Mouse (Mus musculus): ENCODE measurements at regions not wholly inside any gene's neighbourhood (a gene's known extent, or its start where the extent isn't known, plus 50 kb on each side); places are given as distances from the start of the nearest gene placed in this dataset.
"Not testable (repeated sequence)": the region's sequence is repeated elsewhere in the genome, so short reads cannot be mapped to it uniquely, and the experiment has no call there.

DNA sequence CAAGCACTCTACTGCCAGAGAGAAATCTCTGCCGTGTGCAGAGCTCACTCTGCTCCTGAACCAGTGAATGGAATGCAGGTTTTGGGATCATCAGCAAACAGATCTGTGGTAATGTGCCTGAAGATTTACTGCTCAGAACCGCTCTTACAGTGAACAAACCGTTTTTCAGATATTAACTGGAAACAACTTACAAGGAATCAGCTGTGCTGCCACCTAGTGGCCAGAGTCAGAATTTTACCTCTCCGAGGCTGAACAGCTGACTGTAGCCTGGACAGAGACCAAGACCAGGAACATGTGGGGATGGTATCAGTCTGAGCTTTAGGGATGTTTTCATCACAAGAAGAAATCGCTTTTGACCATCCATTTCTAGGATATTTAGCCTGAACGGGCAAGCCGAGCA lies 65.3 kb downstream of the Gm15023 start:
- DNase-seq = not testable (repeated sequence)

DNA sequence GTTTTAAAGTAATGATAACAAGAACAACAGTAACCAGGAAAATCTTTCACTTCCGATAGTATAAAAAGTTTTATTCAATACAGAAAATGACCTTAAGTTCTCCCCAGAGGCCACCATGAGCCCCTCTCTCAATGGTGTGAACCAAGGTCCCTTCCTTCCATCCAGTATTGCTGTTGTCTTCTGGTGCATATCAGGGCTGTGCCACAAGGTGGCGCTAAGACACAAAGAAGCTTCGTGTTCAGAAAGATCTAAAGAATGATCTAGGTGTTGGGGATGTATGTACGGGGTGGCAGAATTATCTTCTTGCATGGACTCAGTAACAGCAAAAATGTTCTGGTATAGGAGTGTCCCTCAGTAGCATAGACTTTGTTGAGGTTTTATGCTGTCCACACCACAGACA lies 66.6 kb downstream of the Gm15023 start:
- DNase-seq = not testable (repeated sequence)

DNA sequence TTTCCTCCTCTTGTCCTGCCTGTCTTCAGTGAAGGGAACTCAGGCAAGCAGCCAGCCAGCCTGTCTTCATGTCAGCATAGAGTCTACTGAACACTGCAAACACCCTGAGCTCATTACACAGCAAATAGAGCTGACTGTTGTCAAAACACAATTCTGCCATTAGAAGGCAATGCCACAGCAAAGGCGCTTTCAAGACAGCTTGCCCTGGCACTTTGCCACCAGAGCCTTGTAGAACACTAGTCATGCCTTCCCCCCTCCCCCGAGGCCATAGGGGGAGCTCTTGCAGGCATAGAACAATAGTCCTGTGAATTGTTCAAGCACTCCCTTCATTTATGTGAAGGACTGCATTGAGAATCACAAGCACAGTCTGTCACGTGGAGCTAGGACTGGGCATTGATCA lies 75.8 kb downstream of the Gm15023 start:
- peak; percentile 14 for DNase-seq

DNA sequence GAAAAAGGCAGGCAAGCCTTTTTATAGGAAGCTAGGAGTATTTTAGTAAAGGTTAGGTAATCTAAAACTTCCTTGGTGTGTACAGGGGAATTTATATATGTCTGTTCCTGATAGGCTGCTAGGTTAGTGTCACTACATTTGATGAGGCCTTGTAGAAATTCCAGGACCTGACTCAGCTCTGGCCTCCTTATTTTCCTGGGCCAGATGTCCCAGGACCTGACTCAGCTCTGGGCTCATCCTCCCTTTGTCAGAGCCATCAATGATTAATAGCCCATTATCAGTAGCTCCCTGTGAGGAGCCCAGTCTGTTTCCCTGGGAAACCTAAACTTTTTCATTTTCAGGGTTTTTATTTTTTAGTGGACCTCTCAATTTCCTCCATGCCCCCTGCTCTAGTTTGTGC lies 79.3 kb downstream of the Gm15023 start:
- DNase-seq = no peak

DNA sequence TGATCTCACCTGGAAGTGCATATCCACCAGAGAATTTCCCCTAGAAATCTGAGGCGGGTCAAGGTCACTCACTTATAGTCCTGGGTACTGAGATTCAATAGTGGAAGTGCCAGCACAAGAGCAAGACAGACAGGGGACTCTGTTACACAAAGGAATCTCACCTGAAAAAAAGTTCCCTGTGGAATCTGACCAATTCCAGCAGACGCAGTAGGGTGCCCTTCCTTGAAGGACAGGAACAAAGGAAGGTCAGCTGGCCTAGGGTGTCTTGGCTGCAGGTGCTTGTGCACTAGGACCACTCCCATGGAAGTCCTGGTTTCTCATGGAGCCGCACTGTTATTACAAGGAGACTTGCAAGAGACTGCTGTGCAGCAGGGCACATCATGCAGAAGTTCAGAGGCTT lies 81.2 kb downstream of the Gm15023 start:
- DNase-seq = no peak

DNA sequence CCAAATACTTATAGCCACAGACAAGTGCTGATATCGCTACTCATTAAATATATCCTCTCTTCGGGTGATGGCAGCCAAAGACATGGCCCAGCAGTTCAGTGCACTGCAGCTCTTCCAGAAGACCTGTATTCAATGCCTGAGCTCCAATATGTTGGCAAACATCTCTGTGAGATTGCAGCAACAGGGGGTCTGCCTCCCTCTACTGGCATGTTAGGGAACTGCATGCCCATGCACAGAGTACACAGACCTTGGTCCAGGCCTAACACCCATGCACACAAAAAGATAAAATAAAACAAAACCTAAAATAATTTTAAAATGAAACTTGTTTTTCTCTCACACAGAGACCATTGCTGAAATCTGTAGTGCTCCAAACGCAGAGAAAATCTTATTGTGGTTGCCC lies 82.1 kb upstream of the Zmat1 start:
- peak; percentile 40 for DNase-seq

DNA sequence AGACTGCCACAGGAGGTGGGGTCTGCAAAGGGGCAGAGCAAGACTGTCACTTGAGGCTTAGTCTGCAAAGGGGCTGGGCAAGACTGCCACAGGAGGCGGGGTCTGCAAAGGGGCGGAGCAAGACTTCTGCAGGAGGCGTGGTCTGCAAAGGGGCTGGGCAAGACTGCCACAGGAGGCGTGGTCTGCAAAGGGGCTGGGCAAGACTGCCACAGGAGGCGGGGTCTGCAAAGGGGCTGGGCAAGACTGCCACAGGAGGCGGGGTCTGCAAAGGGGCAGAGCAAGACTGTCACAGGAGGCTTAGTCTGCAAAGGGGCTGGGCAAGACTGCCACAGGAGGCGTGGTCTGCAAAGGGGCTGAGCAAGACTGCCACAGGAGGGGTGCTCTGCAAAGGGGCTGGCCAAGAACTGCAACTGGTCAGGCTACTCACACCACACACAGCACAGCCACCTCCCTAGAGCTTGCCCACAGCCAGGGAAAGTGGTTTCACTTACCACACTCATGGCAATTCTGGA lies 78.1 kb upstream of the Zmat1 start:
- peak; percentile 49 for DNase-seq

DNA sequence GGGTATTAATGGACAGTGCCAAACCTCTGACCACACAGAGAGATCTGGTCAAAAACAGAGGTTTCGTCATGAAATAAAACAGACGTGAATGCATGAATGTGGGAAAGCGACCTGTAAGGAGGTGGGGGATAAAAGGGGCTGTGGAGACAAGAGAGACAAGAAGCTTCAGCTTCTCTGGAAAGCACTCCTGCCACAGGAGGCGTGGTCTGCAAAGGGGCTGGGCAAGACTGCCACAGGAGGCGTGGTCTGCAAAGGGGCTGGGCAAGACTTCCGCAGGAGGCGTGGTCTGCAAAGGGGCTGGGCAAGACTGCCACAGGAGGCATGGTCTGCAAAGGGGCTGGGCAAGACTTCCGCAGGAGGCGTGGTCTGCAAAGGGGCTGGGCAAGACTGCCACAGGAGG lies 77.6 kb upstream of the Zmat1 start:
- not testable (repeated sequence) for DNase-seq

DNA sequence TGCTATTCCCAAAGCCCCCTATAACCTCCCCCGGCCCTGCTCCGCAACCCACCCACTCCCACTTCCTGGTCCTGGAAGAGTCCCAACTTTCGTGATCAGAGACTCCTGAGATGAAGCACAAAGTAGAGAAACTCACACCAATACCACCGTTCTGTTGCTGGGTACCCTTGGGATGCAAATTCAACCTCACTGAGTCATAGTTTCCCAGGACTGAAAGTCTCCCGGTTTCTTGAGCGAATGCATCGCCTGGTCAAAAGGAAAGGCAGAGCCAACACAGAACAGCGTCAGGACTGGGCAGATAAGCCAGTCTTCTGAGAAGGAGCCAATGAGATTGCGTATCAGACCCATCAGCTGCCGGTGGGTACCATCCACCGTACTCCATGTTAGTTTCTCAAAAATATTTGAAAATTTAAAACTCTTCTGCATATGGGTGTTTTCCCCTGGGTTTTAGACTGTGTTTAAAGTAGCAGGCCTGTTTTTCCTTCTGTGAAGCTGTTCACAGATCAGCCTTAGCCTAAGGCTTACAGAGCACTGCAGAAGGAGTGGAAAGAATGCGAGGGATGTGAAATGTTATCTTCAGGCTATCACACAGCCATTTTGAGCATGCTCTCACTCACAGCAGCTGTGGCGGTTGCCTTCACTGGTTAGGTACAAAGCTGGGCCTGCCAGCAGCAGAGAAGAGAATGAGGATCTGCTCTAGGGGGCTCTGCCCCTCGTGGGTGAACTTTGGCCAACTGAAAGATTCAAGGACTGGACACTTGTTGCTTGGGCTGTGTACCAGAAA lies 77.0 kb upstream of the Zmat1 start:
- not testable (repeated sequence) for DNase-seq

DNA sequence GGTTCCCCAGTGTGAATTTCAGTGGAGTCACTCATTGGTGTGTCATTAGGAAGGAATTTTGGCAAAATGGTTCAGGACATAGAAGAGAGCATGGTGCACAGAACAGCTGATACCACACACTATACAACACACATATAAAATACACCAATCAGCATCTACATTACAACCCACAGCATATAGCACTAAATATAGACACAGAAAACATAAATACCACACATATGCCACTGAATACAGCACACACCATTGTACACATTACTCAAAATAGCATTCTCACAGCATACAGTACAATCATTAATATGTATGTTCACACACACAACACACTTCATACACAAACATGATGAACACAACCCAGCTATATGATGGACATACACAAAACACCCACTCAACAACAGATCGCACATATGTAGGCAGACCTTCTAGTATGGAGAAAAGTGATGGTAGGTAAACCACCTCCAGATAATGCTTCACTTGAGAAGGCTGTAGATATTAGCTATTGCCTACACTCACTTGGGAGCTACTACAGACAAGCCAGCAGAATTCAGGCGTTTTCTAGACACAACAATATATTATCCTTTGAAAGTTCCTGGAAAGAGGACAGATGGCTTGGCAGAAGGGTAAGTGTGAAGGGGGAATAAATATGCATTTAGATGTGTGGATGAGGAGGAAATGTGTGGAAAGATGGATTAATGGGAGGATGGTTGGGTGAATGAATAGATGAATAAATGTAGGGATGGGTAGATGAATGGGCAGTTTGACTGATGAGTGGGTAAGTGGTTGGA lies 71.6 kb upstream of the Zmat1 start:
- DNase-seq = no peak

DNA sequence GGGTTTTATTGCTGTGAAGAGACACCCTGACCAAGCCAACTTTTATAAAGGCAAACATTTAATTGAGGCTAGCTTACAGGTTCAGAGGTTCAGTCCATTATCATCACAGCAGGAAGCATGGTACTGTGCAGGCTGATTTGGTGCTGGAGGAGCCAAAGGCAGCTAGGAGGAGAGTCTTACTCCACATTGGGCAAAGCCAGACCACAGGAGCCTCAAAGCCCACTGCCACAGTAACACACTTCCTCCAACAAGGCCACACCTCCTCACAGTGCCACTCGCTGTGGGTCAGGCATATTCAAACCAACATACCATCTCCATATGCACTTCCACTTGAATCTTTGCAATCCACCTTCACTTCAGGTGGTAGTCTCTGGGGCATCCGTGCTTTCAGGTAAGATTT lies 70.4 kb upstream of the Zmat1 start:
- DNase-seq = no peak

DNA sequence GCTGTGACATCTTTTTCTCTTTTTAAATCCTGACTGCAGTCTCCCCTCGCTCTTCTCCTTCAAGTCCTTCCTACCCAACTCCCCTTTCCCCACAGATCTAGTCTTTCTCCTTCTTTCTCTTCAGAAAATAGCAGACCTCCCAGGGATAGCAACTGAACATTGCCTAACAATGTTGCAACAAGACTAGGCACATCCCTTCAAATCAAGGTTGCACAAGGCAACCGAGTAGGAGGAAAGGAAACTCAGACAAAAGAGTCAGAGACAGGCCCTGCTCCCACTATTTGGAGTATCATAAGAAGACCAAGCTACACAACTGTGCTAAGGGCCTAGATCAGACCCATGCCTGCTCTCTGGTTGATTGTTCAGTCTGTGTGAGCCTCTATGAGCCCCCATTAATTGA lies 66.9 kb upstream of the Zmat1 start:
- no peak for DNase-seq

DNA sequence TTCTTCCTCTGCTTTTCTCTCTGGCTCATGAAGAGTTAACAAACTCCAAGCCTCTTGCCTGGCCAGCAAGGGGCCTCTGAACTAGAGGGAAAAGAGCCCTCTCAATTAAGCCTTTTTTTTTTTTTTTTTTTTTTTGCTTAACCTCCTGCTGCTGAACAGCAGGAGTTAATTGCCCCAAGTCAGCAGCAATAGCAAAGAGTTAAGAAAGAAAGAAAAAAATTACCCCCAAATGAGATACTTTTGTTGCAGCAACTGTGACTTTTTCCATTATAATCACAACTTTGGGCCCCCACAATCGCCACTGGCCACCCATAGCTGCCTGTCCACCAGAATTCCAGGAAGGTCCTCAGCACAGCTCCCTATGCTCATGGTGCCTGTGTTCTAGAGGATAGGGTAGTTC lies 60.4 kb upstream of the Zmat1 start:
- DNase-seq = no peak

DNA sequence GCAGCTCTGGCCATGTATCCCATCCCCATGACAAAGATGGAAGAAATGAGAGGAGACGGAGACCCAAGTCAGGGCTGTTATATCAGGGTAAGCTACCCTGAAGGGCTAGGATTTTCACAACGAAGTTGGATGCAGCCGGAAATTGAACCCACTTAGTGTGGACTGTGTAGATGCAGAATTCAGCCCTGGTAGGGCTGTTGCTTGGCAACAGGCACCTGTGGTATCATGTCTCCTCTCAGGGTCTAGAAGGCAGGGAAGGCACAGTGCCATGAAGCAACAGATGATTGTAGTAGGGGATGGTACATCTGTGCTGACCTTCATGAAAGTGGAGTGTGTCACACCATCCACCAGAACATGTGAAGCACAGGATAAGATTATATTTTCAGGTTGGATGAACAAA lies 51.2 kb upstream of the Zmat1 start:
- no peak for DNase-seq

DNA sequence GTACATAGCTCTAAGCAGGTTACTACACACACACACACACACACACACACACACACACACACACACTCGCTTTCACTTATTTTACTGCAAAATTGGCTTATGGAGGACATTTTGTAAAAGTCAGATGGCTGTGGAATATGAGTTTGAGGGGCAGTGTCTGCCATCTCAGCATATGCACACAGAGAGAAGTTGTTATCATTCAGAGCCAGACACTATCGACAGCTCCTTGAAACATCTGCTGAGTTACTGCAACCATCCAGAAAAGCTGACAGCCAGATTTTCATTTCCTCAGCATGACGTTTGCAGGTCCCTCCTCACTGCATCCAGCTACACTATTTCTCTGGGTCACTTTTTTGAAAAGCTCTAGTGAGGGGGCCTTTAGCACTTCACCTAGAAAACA lies 49.9 kb upstream of the Zmat1 start:
- no peak for DNase-seq
